In the genomic region with DNA sequence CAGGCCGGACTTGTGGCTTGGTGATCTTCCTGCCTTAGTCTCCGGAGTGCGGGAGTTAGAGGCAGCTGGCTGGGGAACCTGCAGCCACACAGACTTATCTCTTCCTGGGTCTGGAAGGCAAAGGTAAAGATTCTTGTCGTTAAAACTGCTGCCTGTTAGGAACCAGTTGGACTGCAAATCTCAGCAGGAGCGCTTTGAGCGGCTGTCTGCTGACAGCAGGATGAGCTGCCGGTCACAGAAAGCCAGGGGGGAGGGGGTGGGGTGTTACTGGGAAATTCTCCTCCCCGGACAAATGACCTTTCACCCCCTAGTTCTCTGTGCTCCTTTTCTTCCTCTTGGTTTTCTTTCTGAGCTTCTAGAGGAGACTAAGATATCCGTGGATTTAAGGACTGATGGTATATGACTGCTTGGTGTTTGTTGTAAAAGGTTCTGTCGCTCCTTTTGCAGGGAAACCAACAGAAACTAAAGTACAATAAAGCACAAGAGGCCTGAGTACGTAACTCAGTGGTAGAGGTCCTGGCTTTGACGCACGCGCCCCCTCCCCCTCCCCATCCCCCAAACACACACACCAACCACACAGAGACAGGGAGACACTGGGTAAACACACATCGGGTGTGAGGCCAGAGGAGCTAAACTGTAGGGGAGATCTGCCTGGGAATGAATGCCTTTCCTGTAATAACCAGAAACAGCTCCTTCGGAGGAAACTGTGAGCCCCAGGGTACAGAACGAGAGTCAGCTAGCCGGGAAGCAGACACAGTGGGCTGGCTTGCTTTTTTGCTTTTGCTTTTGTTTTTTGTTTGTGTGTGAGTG, we compare ENCODE assay signal across 7 mouse cellular contexts. TPM values are rescaled to one million over a fixed set of nuclear protein-coding genes. Genes with fewer than 3 reads are reported as not detected.
DNase-seq lines count a peak whose midpoint lies in the region; ATAC-seq and TF ChIP-seq lines count a peak whose summit lies in the region.

No protein-coding gene starts in this region.

- no peaks in the 10 kb centered on the region for H3K9me3 ChIP-seq in heart, embryonic 11.5 days (replicated peaks; ENCODE audit: control insufficient read depth, low read length)
- no peaks in the 10 kb centered on the region for H3K9me3 ChIP-seq in lung, postnatal 0 days (ENCODE audit: low read length)

- DNase-seq in Muller cell, postnatal 12 days (ENCODE audit: inconsistent ontology term): peak; percentile 70
- peak; percentile 14 for DNase-seq in brain, adult 2 months (ENCODE audit: low read depth, low spot score)
- DNase-seq in kidney, adult 9 months: peak; percentile 40
- DNase-seq in lung, postnatal 0 days (ENCODE audit: low spot score): peak; percentile 60
- peak; percentile 11 for DNase-seq in splenic B cell, adult 2 months (ENCODE audit: low read depth, low spot score)
- no peak for DNase-seq in cerebellum, adult 11 months

- H3K27me3 ChIP-seq in heart, embryonic 11.5 days (ENCODE audit: control insufficient read depth, insufficient read depth, low read length): no peaks in the 10 kb centered on the region
- no peaks in the 10 kb centered on the region for H3K27me3 ChIP-seq in lung, postnatal 0 days (replicated peaks; ENCODE audit: insufficient read depth, low read length)
- H3K27me3 ChIP-seq in splenic B cell, adult 2 months (ENCODE audit: control insufficient read depth, insufficient read depth, low read length, poor library complexity, severe bottlenecking): no peaks in the 10 kb centered on the region

- peak overlapping the region; percentile 11 for H3K4me3 ChIP-seq in heart, embryonic 11.5 days (ENCODE audit: low read depth, low read length)
- H3K4me3 ChIP-seq in lung, postnatal 0 days (ENCODE audit: low read depth, low read length): peak overlapping the region; percentile 37

- no peak for ATAC-seq in heart, embryonic 11.5 days (replicated peaks; ENCODE audit: insufficient number of reproducible peaks, low FRiP score, low TSS enrichment)
- peak; percentile 57 for ATAC-seq in lung, postnatal 0 days

- H3K36me3 ChIP-seq in heart, embryonic 11.5 days (ENCODE audit: control insufficient read depth, insufficient read depth, low read length): no peaks in the 10 kb centered on the region
- no peaks in the 10 kb centered on the region for H3K36me3 ChIP-seq in lung, postnatal 0 days (ENCODE audit: insufficient read depth, low read length)
- H3K36me3 ChIP-seq in splenic B cell, adult 2 months (ENCODE audit: control insufficient read depth, insufficient read depth, low read length, poor library complexity, severe bottlenecking): no peaks in the 10 kb centered on the region

- H3K9ac ChIP-seq in heart, embryonic 11.5 days (ENCODE audit: low read depth, low read length): peak overlapping the region; percentile 66
- H3K9ac ChIP-seq in lung, postnatal 0 days (replicated peaks; ENCODE audit: low read depth): peak overlapping the region; percentile 1; the same call in 1 of the 2 replicates

- no peak for TF ChIP-seq CTCF in lung, postnatal 0 days (IDR thresholded peaks at IDR 0.05)

- H3K4me1 ChIP-seq in heart, embryonic 11.5 days (ENCODE audit: control insufficient read depth, insufficient read depth, low read length): peaks cover 14% of the 10 kb centered on the region; the same call in 1 of the 2 replicates
- no peaks in the 10 kb centered on the region for H3K4me1 ChIP-seq in lung, postnatal 0 days (ENCODE audit: insufficient read depth, low read depth, low read length)

- no peak for TF ChIP-seq EP300 in lung, postnatal 0 days (IDR thresholded peaks at IDR 0.05)

- 2% methylated on average over 18 of the region's 18 CpGs for WGBS in heart, embryonic 11.5 days (ENCODE audit: insufficient replicate concordance)
- WGBS in lung, postnatal 0 days: 2% methylated on average over 18 of the region's 18 CpGs

- H3K4me2 ChIP-seq in heart, embryonic 11.5 days: peak overlapping the region; percentile 64
- peak overlapping the region; percentile 56 for H3K4me2 ChIP-seq in lung, postnatal 0 days (replicated peaks; ENCODE audit: low read depth, low read length)

- H3K27ac ChIP-seq in heart, embryonic 11.5 days (ENCODE audit: low read depth, low read length): peak overlapping the region; percentile 71
- peak overlapping the region; percentile 72 for H3K27ac ChIP-seq in lung, postnatal 0 days (ENCODE audit: low read length)

RNA-seq across cellular contexts. Expression of a gene that starts 29.7 kb away (rescaled TPM):
- 215 and 220 TPM in 2 replicates for polyA plus RNA-seq in heart, embryonic 11.5 days (2014; fragmentation: Nextera tagmentation; extraction: Ambion mirVana)
- polyA plus RNA-seq in lung, postnatal 0 days (2015; fragmentation: Nextera tagmentation; extraction: Ambion mirVana): 116 and 124 TPM in 2 replicates

RNA-seq across cellular contexts. Expression of a gene that starts 55.8 kb away (rescaled TPM):
- polyA plus RNA-seq in heart, embryonic 11.5 days (2014; fragmentation: Nextera tagmentation; extraction: Ambion mirVana): 11.4 and 13.5 TPM in 2 replicates
- polyA plus RNA-seq in lung, postnatal 0 days (2015; fragmentation: Nextera tagmentation; extraction: Ambion mirVana): 8.1 and 9.6 TPM in 2 replicates
